Mouse (Mus musculus) mature B cell (primary cell): ENCODE data around the gene Tor1aip2.
"Not testable (repeated sequence)": the region's sequence is repeated elsewhere in the genome, so short reads cannot be mapped to it uniquely, and the experiment has no call there.

Experiments used
- in situ Hi-C: fragments of 300-500 bp; cut with MboI; formaldehyde crosslinking; loops from 2 replicates; pipeline ENCODE4 v1.14.3; 2019

Gene Tor1aip2

DNA sequence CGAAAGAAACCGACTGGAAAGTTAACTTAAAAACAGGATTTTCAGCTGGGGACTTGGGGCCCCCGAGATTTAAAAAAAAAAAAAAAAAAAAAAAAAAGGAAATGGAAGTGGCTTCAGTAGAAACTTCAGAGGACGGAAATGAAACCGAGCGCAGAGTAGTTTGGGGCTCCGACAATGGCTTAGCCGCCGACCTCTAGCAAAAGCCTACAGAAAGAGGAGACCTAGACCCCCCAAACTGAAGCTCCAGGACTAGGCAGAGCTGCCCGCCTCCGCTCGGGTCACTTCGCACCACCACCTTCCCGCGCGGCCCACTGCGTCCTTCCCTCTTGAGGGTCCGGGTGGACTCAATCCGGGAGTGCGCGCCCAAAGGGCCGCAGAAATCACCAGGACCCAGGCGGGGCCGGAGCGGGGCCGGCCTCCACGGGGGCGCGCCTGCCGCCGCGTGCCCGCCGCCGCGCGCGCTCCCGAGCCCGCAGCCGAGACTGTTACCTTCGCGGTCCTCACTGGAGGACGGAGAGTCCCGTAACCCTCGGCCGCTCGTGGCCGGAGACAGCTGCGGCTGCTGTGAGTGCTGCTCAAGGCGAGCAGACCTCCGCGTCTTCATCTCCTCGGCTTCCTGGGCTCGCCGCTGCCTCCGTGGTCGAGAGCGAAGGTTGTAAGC lies at the start of gene Tor1aip2:
Gene Tor1aip2, plus strand, starts transcription at position 135 of the 661 bp plus-strand sequence.
- in situ Hi-C loops: no loop called here

DNA sequence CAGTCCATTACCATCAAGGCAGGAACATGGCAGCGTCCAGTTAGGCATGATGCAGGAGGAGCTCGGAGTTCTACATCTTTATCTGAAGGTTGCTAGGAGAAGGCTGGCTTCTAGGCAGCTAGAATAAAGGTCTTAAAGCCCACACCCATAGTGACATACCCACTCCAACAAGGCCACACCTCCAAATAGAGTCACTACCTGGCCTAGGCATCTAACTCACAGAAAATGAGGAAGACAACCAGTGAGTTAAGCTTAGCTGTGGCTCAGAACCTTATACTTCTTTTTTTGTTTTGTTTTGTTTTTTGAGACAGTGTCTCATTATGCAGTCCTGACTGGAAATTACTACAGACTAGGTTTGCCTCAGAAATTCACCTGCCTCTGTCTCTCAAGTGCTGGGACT lies 47.6 kb upstream of the Tor1aip2 start:
- in situ Hi-C loops: no loop called here

DNA sequence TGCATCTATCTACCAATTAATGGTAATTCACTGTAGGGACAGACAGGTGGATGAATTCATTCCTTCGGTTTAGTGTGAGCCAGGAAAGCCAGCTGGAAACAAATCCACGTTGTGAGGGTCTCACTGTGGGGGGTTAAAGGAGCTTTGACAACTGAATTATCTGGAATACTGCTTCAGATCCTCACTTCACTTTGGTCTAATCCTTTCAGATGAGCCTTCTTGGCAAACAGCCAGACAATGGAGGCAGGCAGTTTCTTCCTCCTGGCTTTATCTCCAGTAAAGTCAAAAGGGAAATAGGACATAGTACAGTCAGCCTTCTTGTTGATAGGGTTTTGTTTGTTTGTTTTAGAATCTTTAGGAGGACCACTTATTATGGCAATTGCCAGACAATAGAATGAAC lies 45.8 kb upstream of the Tor1aip2 start:
- in situ Hi-C loops: no loop called here

DNA sequence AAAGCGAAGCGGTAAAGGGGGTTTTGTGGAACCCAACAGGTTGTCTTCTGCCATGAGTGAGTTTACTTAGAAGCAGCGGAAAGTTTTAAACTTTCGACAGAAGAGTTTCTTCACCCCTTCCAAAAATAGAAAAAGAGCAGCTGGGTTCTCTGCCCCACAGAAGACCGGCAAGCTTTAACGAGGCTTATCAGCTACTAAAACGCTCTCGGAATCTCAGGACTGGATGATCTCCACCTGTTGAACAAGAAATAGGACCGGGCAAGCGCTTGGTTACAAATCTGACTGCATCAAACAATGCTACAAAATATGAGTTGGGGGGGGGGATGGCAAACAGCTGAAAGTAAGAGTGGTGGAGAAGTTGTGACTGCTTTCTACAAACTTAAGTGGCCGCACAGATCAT lies 44.8 kb upstream of the Tor1aip2 start:
- in situ Hi-C loops: no loop called here

DNA sequence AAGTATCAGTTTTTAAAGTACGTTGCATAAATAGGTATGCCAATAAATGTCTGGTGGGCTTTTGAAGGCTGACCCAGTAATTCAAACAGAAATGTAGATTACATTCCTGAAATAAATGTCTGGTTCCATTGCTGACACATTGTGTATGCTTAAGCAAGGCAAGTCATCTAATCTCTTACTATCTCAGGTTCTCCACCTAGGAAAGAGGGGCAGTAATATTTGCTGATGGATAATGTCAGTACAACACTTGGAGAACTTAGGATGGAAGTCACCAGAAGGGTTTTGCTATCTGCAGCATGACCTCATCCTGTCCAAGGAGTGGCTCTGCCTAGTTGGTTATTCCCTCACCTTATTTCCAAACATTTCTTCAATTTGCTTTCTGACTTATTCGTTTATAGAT lies 40.7 kb upstream of the Tor1aip2 start:
- in situ Hi-C loops: no loop called here

DNA sequence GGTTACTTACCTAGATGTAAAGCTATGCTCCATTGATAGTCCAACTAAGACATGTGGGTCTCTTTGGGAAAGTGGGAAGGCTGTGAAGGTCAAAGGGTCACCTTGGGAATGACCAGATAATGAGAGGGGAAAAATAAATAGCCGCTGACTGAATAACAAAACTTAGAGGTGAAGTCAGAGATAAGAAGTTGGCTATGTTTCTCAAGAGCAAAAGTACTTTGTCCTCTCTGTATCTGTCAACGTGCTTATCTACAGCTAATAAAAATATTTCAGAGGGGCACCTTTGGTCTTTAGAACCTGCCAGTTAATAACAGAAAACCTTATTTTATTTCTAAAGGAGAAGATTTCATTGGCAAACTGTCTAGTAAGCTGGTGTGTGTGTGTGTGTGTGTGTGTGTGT lies 39.6 kb upstream of the Tor1aip2 start:
- in situ Hi-C loops: no loop called here

DNA sequence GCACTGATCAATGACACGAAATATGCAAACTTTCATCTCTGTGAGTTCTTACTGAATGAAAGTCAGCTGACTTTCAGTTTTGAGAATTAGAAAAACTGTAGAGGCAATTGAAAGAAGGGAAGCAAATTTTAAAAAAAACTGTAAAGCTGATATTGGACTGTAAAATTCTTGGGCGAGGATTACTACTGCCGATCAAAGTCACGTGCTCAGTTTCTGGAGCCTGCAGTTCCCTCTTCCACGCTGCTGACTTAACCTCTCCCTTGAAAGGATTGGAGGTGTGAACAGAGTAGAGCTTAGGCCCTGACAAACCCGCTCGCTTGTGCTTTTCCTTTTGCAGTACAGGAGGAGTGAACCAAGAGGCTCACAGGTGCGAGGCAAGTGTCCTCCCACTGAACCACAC lies 32.8 kb upstream of the Tor1aip2 start:
- in situ Hi-C loops: no loop called here

DNA sequence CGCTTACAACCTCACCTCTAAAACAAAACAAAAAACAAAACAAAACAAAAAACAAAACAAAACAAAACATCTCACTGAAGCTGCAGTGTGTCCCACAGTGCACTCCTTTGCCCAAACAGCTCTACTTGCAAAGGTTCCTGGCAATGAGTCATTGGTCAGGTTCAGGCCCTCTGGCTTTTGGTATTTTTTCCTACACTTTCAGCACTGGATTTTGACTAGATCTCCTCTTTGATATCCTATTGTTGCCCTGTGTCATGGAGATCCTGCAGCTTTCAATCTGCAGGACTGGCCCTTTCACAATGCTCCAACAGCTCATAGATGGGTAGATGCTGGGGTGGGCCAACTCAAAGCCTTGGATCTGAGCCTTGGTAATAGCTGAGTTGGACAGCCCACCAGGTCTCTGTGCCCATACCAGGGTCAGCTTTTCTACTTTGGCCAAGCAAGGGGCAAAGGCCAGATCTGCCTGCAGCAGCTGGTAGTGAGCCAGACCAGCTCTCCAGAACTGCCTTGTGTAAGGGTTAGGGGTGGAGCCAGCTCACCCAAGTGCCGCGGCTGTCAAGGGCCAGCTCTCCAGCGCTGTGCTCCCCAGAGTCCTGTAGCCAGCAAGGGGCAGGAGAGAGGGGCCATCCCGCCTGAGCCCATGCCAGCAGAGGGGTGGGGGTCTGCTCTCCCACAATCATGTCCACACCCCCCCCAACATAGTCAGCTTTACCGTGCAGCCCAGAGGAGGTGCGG lies 31.8 kb upstream of the Tor1aip2 start:
- in situ Hi-C loops: no loop called here

DNA sequence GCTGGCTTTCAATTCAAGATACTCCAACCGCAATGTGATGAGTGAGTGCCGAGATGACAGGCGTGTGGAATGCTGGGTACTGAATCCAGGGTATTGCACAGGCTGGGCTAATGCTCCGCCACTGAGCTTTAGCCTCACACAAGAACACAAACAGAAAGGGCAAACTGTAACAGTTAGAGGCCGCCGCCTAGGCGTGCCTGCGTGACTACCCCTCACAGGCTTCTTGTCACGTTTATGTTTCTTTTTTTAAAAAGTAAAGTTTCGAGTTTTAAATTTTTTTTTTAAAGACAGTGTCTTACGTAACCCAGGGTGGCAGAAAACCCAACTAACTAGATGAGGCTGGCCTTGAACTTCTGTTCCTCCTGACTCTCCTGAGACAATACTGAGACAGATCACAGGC lies 29.3 kb upstream of the Tor1aip2 start:
- in situ Hi-C loops: no loop called here

DNA sequence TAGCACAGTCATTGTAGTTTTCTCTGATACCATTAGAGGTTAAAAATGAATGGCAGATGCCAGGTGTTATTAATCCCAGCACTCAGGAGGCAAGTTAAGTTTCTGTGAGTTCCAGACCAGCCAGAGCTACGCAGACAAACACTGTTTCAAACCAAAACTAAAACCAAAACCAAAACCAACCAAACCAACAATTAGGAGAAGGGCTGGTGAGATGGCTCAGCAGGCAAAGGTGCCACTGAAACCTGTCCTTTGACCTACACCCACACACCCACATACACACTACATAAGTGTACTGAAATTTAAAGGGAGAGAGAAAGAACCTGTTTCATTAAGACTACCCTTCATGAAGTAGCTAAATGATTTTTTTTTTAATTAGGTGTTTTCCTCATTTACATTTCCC lies 26.2 kb upstream of the Tor1aip2 start:
- in situ Hi-C loops: no loop called here

DNA sequence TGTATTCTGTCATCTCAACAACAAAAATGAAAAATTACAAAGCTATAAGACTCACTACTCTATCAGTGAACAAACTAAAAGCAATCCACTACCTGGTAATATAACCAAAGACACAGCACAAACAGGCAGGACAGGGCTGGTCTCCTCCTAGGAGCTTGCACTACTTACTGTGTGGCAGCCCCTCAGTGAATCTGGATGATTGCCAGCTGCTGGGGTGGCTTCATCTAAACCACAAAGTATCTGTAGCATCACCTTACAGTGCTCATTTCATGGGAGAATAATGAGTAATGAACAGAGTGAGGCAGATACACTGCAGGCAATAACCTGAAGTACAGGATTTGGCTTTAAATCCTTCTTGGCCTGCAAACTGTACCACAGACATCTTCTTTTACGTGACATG lies 15.4 kb upstream of the Tor1aip2 start:
- in situ Hi-C loops: no loop called here

DNA sequence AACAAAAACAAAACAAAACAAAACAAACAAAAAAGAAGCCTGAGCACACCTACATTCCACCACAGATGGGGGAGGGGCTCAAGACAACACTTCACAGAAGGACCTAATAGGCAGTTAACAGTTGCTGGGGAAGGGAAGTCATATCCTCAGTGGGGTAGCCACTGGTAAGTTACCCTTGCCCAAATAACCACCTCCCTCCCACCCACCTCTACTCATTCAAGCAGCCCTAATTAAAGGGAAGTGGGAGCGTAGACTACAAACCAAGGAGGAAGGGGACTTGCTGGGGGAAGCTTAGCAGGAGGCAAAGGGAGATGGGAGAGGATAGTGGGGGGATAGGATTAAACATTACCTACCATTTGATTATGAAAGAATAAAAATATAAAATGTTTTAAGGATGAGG lies 14.8 kb upstream of the Tor1aip2 start:
- in situ Hi-C loops: no loop called here

DNA sequence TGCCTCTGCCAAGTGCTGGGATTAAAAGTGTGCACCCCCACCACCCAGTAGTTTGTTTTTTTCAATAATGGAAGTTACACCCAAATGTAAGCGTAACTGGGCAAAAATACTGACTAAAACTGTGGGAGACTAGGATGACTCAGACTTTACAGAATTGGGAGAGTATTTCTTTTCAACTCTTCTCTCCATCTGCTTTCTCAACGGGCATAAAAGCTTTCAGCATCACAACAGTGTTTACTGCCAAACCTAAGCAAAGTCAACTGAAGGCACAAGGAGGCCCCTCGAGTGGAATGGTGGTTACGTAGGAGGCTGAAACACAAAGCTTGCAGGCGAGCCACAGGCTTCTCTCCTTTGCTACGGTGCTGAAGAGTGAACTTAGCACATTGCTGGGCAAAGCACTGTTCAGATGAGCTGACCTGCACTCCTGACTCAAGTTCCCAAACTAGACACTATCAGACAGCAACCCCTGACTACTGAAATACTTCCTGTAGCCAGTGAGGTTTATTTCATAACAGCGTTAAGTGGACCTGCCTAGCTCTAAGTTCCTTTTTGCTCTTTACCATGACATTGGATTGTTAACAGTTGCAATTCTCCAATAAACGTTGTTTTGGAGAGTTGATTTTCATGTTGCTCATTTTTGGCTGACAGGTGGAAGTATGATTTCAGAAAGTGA lies 10.2 kb upstream of the Tor1aip2 start:
- in situ Hi-C loops: no loop called here

DNA sequence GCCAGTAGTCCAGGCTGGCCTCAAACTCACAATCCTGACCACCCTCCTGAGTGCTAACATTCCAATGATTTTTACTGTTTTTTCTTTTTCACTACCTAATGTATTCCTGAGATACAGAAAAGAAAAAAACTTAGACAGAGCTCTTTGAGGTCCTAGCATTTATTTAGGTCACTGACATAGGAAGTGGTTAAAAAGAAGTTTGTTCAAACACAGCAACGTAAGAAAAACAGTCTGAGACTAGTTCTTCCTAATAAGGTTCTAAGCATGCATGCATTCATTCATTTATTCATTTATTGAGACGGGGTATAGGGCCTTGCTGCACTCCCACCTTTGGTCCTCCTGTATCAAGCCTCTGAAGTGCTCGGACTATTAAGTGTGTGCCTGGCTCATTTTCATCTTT lies 7.4 kb upstream of the Tor1aip2 start:
- in situ Hi-C loops: no loop called here

DNA sequence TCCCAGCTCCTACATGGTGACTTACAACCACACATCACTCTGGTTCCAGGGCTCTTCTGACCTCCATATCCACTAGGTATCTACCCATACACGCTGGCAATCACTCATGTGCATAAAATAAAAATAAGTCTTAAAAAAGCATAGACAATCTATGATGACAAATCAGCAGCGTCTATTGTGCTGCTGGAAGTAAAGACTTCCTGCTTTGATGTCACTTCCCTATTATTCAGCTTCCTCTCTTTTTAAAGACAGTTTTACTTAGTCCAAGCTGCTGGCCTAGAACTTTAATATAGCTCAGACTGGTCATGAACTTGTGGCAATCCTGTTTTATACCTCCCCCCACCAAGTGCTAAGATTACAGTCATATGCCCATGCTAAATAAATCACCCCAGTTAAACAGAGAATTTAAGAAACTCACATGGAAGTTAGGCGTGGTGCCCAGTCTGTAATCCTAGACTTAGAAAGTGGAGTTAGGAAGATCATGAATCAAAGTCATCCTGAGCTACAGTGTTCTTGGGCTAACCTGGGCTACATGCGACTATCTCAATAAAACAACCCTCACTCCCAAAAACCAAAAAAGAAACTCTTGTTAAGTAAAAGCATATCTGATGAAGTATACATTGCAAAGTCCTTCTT lies 6.7 kb upstream of the Tor1aip2 start:
- in situ Hi-C loops: no loop called here

DNA sequence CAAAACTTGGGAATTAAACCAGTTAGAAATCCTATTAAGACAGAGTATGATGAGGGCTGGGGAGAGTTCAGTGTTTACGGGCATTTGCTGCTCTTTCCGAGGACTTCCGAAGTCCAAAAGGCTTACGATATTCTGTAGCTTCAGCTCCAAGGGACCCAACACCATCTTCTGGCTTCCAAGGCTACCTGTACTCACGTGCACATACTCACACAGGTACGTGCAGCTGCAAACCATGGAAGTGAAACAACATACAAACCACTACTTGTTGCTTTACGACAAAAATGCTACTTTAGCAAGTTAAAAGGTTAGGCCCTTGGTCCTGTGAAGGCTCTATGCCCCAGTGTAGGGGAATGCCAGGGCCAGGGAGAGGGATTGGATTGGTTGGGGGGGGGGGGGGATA lies 1.3 kb upstream of the Tor1aip2 start:
- in situ Hi-C loops: no loop called here

DNA sequence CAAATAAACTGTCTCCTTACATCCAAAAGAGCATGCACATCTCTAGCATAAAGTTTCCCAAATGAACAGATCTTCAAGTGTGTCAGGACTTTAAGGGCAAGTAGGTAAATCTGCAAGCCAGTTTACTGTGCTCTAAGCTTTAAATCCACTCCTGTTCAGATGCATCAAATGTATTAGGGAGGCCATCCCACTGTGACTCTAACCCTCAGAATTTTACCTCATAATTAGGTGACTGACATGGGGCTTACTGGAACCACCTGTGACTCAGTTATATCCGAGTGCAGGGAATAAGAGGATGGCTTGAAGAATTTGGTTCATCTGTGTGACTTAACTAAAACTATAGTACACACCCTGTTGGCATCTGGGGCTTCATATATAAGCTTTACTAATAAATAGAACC lies 542 bp upstream of the Tor1aip2 start:
- in situ Hi-C loops: no loop called here

DNA sequence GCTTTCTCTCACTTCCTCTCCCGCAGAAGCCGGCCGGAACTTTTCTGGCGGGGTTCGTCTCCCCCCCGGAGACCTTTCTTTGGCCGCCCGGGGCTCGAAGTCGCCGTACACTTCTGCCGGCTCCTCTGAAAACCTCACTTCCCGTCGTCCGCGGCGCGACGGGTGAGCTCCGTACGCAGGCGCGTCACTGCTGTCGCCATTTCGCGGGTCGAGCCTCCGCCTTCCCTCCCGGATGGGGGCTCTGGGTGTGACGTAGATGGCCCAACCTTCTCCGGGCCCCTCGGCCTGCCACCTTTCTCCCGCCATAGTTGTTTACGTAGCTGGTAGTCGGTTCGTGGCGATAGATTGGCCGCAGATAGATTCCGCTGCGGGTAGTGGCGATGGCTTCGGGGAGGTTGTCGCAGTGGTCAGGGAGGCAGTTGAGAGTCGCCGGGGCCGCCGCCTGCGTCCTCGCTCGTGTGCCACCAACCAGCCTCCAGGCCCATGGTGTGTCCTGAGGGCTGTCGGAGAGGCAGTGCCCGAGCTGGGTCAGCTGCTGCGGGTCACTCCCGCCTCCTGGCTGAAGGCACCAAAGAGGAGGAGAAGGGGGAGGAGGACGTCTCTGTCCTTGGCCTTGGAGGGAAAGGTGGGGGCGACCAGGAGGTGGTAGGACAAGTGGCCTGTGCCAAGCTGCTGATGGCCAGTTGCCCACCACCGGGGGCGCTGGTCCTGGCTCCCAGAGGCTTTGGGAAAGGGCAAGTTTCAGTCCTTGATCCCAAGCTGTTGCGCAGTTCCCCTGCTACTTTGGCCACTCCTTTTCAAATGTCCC lies 931 bp downstream of the Tor1aip2 start, which contains the start of gene Tor1aip1:
Gene Tor1aip1, minus strand, starts transcription at position 551 of the 808 bp plus-strand sequence.
- in situ Hi-C loops: no loop called here

DNA sequence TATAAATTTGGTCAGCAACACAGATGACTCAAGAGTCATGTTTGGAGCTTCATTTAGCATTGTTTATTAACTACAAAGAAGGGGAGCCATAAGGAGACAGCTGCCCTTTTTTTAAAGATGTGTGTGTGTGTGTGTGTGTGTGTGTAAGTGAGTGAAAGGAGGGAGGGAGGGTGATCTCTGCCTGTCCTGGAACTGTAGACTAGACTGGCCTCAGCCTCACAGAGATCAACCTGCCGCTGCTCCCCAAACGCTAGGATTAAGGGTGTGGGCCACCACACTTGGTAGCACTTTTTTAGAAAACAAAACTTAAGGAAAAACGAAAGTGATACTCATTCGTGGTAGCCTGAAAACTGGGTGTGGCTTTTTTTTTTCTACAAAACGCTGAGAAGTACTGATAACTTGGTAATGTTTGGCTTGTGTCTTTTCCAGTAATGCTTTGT lies 2.0 kb downstream of the Tor1aip2 start:
- in situ Hi-C loops: no loop called here

DNA sequence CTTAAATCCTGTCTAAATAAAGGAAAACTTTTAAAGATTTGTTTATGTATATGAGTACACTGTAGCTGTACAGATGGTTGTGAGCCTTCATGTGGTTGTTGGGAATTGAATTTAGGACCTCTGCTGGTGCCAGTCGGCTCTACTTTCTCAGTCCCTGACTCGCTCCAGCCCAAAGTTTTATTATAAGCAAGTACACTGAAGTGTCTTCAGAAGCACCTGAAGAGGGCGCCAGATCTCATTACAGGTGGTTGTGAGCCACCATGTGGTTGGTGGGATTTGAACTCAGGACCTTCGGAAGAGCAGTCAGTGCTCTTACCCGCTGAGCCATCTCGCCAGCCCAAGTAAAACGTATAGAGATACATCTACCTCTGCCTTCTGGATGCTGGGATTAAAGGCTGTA lies 4.8 kb downstream of the Tor1aip2 start:
- in situ Hi-C loops: not testable (repeated sequence)

DNA sequence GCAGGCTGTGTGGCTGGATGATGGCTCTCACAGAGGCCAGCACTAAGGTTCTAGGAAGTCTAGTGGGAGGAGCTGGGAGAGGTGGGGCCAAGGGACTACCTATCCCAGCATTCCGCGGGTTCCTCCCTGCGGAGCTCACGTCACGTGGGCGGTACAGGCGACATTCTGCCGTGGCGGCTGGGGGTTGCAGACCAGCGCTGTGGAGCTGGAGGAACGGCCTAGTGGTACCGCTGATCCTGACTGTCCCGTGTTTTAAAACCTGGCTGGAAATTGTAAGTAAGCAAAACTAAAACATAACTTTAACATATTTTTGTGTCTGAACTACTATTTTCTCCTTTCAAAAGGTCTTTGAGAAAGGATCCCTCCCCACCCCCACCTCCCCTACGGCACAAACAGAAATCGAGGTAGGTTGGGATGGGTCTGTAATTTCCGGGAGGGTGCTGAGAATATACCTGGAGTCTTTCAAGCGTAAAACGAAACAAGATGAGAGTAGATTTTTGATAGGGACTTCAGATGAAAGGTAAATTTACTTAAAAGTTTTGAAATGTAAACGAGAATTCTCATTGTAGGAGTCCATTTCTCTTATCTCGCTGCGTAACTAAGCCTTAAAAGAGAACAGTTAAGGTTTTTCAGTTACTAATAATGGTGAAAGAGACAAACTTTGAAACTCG lies 5.7 kb downstream of the Tor1aip2 start:
- in situ Hi-C loops: no loop called here
